Mouse (Mus musculus) liver, embryonic 14.5 days (tissue): ENCODE results near the gene Slc26a1. TPM values are rescaled to one million over a fixed set of nuclear protein-coding genes. Genes with fewer than 3 reads are reported as not detected.

Experiments
- ATAC-seq: fragments of 200-750 bp; cut with Nextera tagmentation; 2 replicates; pipeline ENCODE4 v1.8.0; 2017; ENCODE audit warnings: moderate number of reproducible peaks, mild to moderate bottlenecking, moderate library complexity; ENCODE audit not compliant: insufficient read depth
- DNase-seq, 3 experiments: peaks; one replicate each; pipeline ENCODE4 v3.0.0-alpha.2; 2012 to 2013; ENCODE audit warnings: low read depth in 3 of 3, low spot score in 3 of 3
- H3K27ac ChIP-seq: fragments of 300-500 bp; sonication (generic); 2 replicates; pipeline ENCODE4 v1.5.1; 2014; ENCODE audit warnings: moderate library complexity, mild to moderate bottlenecking, control low read depth, inconsistent platforms
- H3K27me3 ChIP-seq: fragments of 300-500 bp; sonication (generic); 2 replicates; pipeline ENCODE4 v1.6.1; 2014; ENCODE audit warnings: mild to moderate bottlenecking, low read length, moderate library complexity; ENCODE audit not compliant: control insufficient read depth, insufficient read depth
- H3K36me3 ChIP-seq: fragments of 300-500 bp; sonication (generic); replicated peaks from 2 replicates; pipeline ENCODE4 v1.6.1; 2014; ENCODE audit warnings: low read depth; ENCODE audit not compliant: control insufficient read depth, insufficient read depth
- H3K4me1 ChIP-seq, 2 experiments: fragments of 200-500 bp in 1 of 2; fragments of 300-500 bp in 1 of 2; sonication (generic) in 1 of 2; replicated peaks; 2 replicates each; pipeline ENCODE4 v1.6.1; 2012 to 2014; ENCODE audit warnings: antibody characterized with exemption in 1 of 2, inconsistent platforms in 1 of 2, low read length in 1 of 2; ENCODE audit not compliant: control insufficient read depth in 2 of 2, insufficient read depth in 2 of 2
- H3K4me2 ChIP-seq: fragments of 300-500 bp; sonication (generic); 2 replicates; pipeline ENCODE4 v1.6.1; 2014; ENCODE audit warnings: low read depth, mild to moderate bottlenecking, control low read depth, moderate library complexity
- H3K4me3 ChIP-seq, 2 experiments: fragments of 200-500 bp in 1 of 2; fragments of 300-500 bp in 1 of 2; sonication (generic) in 1 of 2; 2 replicates each; pipeline ENCODE4 v1.5.1; 2012 to 2014; ENCODE audit warnings: low read depth in 2 of 2, low read length in 2 of 2, mild to moderate bottlenecking in 2 of 2, control low read depth in 1 of 2, inconsistent platforms in 1 of 2, moderate library complexity in 1 of 2; ENCODE audit not compliant: insufficient read depth in 1 of 2
- H3K9ac ChIP-seq: fragments of 300-500 bp; sonication (generic); replicated peaks from 2 replicates; pipeline ENCODE4 v1.6.1; 2014; ENCODE audit warnings: mild to moderate bottlenecking, control low read depth, moderate library complexity
- H3K9me3 ChIP-seq: fragments of 300-500 bp; sonication (generic); 2 replicates; pipeline ENCODE4 v1.6.1; 2016; ENCODE audit warnings: low read length, mixed read lengths; ENCODE audit not compliant: control insufficient read depth
- CTCF ChIP-seq: IDR thresholded peaks from 2 replicates; pipeline ENCODE4 v1.5.1; 2016; ENCODE audit warnings: antibody characterized with exemption, low read depth, control low read depth
- EP300 ChIP-seq: IDR thresholded peaks from 2 replicates; pipeline ENCODE4 v1.6.1; 2016; ENCODE audit warnings: antibody characterized with exemption, low read depth
- WGBS: fragments of 180-500 bp; shearing (Covaris S2); extraction: QIAGEN DNeasy Blood & Tissue Kit; methylation state at CpG from one replicate; pipeline ENCODE4 v1.1.7; 2014; ENCODE audit not compliant: insufficient replicate concordance; 5-methylcytosine and 5-hydroxymethylcytosine counted together
- polyA plus RNA-seq, 2 experiments: library from polyadenylated mRNA; depleted of rRNA in 1 of 2; stranded (reverse) in 1 of 2; unstranded in 1 of 2; fragments of >200 nt; fragmentation: Nextera tagmentation in 1 of 2; extraction: Ambion mirVana in 1 of 2; gene quantifications; 2 replicates each; pipeline versions ENCODE4 v1.2.1 to v1.2.3; 2012 to 2014

The Slc26a1 gene
- polyA plus RNA-seq, 2 experiments, result 12.6 to 15.3 TPM

DNA sequence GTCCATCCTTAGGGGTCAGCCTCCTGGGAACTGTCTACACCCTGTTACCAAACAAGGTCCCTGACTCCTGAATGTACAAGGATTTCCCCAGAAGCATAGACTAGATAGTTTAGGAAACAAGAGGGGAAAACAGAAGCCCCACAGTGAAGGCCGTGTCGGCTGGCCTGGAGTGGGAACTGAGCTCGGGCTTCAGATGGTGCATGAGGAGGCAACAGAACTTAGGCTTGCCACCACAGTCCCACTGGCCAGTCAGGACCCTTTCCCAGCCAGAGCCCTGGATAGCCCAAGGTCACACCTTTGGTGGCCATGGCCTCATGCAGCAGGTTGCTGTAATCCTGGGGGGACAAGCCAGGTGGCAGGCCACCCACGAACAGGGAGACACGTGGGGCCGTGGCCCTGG is 22.0 kb downstream of the Slc26a1 start:
- Histone ChIP-seq H3K9ac (no peak overlapping the region), H3K27me3 (no peaks in the 10 kb centered on the region), H3K4me2 (no peak overlapping the region), H3K4me3 (no peak overlapping the region), H3K9me3 (no peaks in the 10 kb centered on the region), H3K36me3 (no peaks in the 10 kb centered on the region; the same call in none of the 2 replicates), H3K27ac (no peak overlapping the region), H3K4me1 (no peaks in the 10 kb centered on the region)
- ATAC-seq, result no peak
- DNase-seq, result no peak
- no peak for TF ChIP-seq CTCF
- no peak for TF ChIP-seq EP300
- 90% methylated on average over 6 of the region's 6 CpGs for WGBS

DNA sequence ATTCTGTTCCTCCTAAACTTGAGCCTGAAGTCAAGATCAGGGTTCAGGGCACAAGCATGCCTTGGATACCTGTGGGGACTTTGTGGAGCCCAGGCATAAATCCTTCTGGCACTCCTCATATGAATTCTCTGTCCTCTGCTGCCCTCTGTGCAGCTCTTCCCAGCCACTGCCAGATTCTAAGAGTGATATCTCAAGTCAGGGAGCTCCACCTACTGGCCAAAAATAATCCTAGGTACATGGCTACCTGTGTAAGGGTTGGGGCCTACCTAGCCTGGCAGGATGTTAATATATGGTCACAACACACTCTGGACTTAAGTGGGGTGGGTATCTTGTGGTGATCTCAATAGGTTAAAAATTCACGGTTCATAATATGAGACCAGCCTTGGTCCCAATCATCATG is 23.5 kb downstream of the Slc26a1 start:
- WGBS, result 50% methylated on average over 1 of the region's 1 CpGs
- no peaks in the 10 kb centered on the region for H3K27me3 ChIP-seq
- H3K9ac ChIP-seq, result no peak overlapping the region
- no peaks in the 10 kb centered on the region for H3K9me3 ChIP-seq
- no peak overlapping the region for H3K27ac ChIP-seq
- DNase-seq (peak in 2 of 3 experiments; percentile 53 to 59), ATAC-seq (peak; percentile 44; the same call in 1 of the 2 replicates)
- H3K4me3 ChIP-seq, result no peak overlapping the region
- no peaks in the 10 kb centered on the region for H3K4me1 ChIP-seq
- no peak overlapping the region for H3K4me2 ChIP-seq
- H3K36me3 ChIP-seq, result no peaks in the 10 kb centered on the region; the same call in none of the 2 replicates
- peak; percentile 85 for TF ChIP-seq CTCF
- no peak for TF ChIP-seq EP300

DNA sequence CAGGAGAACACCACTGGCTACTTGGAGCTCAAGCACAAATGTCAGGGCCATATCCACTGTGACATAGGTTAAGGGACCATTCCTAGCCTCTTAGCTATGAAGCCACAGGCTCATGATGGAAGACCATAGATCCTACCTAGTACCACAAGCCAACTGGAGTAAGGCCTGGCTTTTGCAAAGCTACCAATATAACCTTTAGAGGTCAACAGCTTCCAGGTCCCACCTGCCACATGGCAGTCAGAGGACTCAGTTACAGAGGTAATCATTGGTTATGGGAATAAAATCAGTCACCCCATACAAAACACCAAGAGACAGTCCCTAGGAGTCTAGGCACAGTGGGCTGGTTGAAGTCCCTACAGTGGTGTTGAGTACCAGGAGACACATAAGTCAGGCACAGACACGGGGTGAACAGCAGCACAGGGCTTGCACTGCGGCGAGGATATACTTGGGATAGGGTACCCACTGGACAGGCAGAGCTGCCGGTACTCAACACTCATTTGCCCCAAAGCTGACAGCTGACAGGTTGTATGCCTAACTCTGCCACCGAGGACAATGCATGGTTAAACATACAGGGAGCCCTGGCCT is 24.1 kb downstream of the Slc26a1 start:
- TF ChIP-seq EP300, result no peak
- TF ChIP-seq CTCF, result no peak
- no peak overlapping the region for H3K4me2 ChIP-seq
- no peak for DNase-seq
- H3K36me3 ChIP-seq, result no peaks in the 10 kb centered on the region; the same call in none of the 2 replicates
- H3K9me3 ChIP-seq, result no peaks in the 10 kb centered on the region
- no peak overlapping the region for H3K4me3 ChIP-seq
- no peak for ATAC-seq
- H3K27me3 ChIP-seq, result no peaks in the 10 kb centered on the region
- no peak overlapping the region for H3K27ac ChIP-seq
- no peak overlapping the region for H3K9ac ChIP-seq
- H3K4me1 ChIP-seq, result no peaks in the 10 kb centered on the region
- 67% methylated on average over 5 of the region's 5 CpGs for WGBS

DNA sequence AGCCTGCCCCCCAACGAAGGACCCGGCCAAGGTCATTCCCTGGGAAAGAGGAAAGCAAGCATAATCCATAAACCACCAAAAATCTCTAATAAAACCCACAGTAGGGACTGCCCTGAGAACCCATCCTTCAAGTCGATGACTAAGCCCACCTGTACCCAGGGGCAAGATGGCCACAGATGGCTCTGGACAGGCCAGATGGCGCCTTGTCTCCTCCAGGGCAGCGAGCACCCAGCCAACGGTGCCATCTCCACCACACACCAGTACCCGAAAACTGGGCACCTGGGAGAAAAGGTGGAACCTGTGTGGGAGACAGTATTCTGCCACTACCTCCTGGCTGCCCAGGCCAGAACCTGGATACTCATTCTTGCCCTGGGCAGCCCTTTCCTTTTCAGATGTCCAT is 25.0 kb downstream of the Slc26a1 start:
- Histone ChIP-seq H3K36me3 (no peaks in the 10 kb centered on the region; the same call in none of the 2 replicates), H3K4me2 (no peak overlapping the region), H3K27me3 (no peaks in the 10 kb centered on the region), H3K4me3 (no peak overlapping the region), H3K27ac (no peak overlapping the region), H3K9me3 (no peaks in the 10 kb centered on the region), H3K9ac (no peak overlapping the region), H3K4me1 (no peaks in the 10 kb centered on the region)
- 75% methylated on average over 7 of the region's 7 CpGs for WGBS
- ATAC-seq (no peak), DNase-seq (no peak)
- TF ChIP-seq CTCF (no peak), EP300 (no peak)

DNA sequence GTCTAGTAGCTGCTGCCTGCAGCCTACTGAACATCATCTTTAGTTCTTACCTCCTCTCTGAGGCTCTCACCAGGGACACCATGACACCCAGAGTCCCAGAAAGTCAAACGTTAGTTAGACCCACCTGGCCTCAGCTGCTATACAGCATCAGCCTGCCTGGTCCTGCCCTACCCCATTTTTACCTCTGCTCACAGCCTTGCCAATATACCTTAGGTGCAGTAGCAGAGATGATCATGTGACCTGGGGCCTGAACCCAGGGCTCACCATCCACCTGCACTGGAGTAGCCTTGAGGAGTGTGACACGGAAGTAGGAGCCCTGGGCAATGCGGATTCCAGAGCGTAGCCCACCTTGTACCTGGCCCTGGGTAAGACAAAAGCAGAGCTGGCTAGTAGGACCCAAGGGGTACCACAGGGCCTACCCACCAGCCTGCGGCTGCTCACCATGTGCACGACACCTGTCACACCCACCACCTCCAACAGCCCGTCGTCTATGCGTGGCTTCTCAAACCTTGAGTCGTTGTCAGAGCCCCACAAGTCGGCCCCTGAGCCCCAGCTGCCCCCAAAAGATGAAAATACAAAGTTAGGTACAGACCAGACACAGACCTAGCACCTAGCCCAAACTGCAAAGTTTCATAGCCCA is 26.3 kb downstream of the Slc26a1 start:
- Histone ChIP-seq H3K4me3 (no peak overlapping the region), H3K9me3 (no peaks in the 10 kb centered on the region), H3K9ac (no peak overlapping the region), H3K27me3 (no peaks in the 10 kb centered on the region), H3K36me3 (no peaks in the 10 kb centered on the region; the same call in 1 of the 2 replicates), H3K27ac (no peak overlapping the region), H3K4me1 (no peaks in the 10 kb centered on the region), H3K4me2 (no peak overlapping the region)
- no peak for DNase-seq
- no peak for ATAC-seq
- WGBS, result 81% methylated on average over 11 of the region's 11 CpGs
- no peak for TF ChIP-seq EP300
- TF ChIP-seq CTCF, result no peak
